Mouse (Mus musculus) kidney, adult 8-10 months (tissue): ENCODE results near the gene Hhat.
A peak's percentile ranks its signal among the peaks of the same experiment; 100 is the strongest.

Source experiments
- DNase-seq, 2 experiments: peaks; one replicate each; pipeline ENCODE4 v3.0.0; 2022

Hhat gene

DNA sequence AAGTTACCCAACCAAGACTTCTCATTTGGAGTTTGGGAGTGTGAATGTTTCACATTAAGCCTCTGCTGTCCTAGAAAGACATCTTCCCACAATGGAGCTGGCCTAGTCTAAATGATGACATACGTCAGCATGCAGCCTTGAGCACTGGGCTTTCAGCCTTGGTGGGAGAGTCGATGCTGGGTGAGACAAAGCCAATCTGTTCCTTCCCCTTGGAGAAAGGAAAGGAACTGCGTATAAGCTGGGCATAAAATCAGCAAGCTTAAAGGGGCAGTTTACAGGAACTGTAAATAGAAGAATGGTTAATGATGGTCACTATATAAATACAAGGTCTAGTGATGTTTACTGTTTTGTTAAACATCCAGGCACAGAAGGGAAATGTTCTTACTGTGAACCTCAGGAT lies 286.0 kb downstream of the Hhat start:
- DNase-seq, result no peak

DNA sequence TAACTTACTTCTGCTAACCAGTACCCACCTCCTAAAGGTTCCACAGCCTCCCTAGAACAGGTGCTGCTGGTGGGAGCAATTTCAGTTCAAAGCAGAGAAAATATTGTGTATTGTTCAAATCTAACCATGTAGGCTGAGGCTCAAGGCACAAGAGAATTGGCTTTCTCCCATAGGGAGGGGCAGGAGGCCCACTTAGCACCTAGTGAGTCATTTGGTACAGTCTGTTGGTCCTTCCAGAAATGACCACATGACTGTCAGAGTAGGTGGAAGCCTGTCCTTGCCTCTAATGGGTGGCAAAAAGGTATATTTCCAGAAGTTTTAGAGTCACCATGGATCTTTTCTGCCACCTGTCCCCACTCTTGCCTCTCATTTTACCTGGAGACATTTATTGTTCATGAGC lies 289.6 kb downstream of the Hhat start:
- DNase-seq, result no peak

DNA sequence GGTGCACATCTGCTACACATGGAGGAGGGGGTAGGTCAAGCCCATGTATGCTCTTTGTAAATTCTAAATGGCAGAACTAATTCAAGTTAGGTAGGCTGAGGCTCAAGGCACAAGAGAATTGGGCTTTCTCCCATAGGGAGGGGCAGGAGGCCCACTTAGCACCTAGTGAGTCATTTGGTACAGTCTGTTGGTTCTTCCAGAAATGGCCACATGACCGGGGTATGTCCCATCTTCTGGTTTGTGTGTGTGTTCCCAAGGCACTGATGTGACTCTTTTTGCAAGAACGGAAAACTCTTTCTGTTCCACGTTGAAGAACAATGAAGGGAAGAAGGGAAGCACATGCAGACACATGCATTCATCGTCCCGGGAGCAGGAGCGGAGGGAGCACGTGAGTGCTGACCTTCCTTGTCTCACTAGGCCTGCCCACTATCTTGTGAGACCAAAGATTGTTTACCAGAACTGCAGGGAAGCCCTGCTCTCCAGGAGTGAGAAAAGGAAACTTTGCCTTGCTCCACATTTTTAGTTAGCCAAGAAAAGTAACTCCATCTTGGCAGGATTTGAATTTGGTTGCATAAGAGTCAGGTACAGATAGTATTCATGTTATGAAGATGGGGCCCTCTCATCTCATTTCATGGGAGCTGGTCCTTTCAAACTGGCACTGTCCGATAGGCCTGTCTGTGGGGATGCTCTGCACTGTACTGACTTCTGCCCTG lies 290.8 kb downstream of the Hhat start:
- no peak for DNase-seq

DNA sequence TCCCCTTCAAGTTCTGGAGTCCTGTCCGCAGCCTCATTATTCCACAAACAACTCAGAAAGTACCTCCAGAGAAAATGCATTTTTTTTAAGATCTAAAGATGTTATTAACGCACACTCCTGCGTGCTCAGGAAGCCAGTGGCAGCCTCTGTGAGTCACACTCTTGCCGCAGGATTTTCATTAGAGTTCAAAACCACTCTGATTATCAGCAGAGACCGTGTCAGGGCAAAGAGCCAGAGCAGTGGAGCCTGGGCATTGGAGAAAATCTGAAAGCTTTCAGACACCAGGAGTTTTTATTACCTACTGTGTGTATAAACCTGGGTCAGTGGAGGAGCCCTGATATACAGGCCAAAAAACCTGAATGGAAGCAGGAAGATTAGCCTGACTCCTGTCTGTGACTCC lies 292.8 kb downstream of the Hhat start:
- no peak for DNase-seq

DNA sequence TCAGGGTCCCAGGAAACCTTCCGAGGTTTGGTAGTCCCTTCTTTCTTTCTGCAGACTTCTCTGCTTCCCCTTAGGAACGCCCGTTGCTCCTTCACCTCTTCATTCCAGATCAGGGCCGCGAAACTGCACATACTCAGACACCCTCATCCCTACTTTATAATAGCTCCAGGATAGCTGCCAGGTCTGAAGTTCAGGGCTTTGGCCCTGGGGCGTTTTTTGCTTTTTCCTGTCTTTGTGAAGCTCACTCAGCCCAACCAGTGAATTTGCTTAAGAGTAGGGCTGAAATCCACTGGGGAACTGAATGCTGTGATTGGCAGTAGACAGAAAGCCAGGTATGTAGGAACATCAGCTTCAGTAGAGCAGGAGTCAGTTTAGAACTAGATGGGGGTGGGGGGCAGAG lies 293.5 kb downstream of the Hhat start:
- DNase-seq, result no peak

DNA sequence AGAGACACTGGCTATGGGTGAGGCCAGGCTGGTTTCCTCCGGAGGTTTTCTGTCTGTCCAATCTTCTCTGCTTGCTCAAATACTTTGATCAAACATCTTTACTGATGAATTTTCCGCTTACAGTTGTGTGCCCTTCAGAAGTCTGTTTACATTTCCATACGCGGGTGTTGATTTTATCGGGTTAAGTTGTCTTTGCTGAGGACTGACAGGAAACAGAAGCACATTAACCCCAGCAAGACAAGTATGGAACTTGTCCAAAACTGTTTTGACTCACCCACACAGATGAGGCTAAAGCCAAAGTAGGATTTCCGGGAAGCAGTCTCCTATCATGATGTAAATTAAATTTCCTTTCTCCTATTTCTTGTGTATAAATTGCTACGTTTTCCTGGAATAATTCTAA lies 294.3 kb downstream of the Hhat start:
- no peak for DNase-seq

GRCm38 (mm10) chr1:192473134-192473533 lies 297.9 kb downstream of the Hhat start:
- DNase-seq, result no peak

DNA sequence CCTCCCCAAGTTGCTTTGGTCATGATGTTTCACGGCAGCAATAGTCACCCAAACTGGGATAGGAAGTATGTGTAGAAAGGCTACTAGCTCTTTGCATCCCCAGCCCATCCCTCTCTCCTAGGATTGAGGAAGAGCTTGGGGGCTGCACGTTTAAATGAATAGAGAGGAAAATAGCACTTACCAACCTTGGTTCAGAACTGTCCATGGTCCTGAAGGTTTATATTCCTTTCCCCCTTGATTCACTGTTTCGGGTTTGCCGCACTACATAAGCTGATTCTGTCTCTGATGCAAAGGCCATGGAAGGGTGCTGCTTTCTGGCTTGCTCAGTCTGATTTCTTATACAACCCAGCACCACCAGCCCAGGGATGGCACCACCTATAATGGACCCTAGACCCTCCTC lies 298.7 kb downstream of the Hhat start:
- DNase-seq, result no peak

DNA sequence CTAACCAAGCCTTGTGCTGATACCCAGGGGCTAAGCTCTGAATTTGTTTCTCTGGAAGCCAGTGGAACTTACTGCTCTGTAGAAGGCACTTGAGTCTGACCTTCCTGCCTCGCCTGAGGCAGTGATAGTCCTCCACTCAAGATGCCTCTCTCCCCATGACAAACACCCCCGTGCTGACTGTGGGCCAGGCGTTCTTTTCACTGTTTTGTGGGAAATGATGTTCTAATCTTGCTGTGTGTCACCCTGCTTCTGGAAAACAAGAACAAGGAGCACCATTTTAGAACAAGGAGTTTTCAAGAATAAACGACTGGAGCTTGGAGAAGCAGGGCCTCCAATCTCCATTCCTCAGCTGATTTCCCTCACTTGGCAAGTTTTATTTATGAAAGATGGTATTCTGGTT lies 307.3 kb downstream of the Hhat start:
- no peak for DNase-seq

- DNase-seq, result no peak
These were observed 313.4 kb downstream of the Hhat start for GRCm38 (mm10) chr1:192457526-192458206.

- no peak for DNase-seq
These were observed 314.0 kb downstream of the Hhat start for GRCm38 (mm10) chr1:192457037-192457436.

DNA sequence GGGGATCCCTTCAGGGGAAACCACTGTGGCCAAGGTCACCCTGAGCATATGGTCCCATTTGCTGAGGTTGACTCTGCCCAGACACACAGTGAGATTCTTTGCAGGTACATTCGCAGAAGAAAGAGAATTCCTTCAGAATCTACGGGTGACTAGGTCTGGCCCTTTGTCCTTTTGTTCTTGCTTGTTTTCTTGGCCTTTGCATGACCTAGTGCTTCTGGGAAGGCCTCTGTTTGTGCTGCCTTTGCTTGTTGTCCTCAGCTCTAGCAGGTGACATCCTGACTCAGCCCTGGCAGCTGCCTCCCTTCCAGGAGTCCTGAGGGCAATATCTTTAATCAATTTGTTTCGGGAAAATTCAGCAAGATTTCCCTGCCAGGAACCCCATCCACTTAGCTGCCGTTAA lies 316.0 kb downstream of the Hhat start:
- DNase-seq, result no peak

- DNase-seq, result no peak
These were observed 316.5 kb downstream of the Hhat start for GRCm38 (mm10) chr1:192454501-192454900.

- DNase-seq, result no peak
These were observed 319.3 kb downstream of the Hhat start for GRCm38 (mm10) chr1:192451722-192452121.

DNA sequence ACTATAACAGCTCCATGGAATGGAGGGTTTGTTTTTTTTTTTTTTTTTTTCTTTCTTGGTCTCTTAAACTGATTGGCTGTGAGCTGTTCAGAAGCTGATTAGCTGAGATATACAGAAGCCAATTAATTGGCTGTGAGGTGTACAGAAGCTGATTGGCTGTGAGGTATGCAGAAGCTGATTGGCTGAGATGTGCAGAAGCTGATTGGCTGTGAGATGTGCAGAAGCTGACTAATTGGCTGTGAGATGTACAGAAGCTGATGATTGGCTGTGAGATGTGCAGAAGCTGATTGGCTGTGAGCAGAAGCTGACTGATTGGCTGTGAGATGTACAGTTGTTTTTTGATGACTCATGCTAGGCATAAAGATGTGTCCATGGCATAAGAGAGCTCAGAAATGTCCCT lies 320.6 kb downstream of the Hhat start:
- no peak for DNase-seq

GRCm38 (mm10) chr1:192449572-192450351 lies 321.3 kb downstream of the Hhat start:
- DNase-seq, result peak; percentile 22 to 31

- DNase-seq, result peak in 1 of 2 experiments; percentile 24
These were observed 322.5 kb downstream of the Hhat start for GRCm38 (mm10) chr1:192448512-192448911.

DNA sequence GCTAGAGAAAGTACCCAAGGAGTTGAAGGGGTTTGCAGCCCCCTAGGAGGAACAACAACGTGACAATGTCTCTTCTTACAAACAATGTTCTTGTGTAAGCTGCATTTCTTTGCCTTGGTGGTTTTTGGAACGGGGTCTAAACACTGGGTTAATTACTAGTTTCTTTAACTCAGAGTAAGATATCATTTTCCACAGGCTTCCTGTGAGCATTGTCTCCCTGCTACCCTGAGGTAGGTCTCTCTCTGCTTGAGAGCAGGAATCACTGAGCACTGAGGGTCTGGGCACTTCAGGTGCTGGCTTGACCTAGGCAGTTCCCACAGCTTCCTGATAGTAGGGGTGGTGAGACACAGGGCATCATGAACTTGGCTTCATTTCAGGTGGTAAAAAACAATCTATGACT lies 323.4 kb downstream of the Hhat start:
- DNase-seq, result peak in 1 of 2 experiments; percentile 22
